Comparison of ENCODE assay signal across 23 mouse cellular contexts in genomic region chr9:106296637-106297174, GRCm38 (mm10).
"Had no signal": no experiment of that assay in that cellular context is flagged by ENCODE, and none has a peak within 500 bp of the region (broad histone marks: within the 10 kb centered on the region; RNA-seq: fewer than 3 reads in every experiment).

No protein-coding gene starts in this region.

- H3K4me3 ChIP-seq: limb, embryonic 12.5 days; limb, embryonic 15.5 days; megakaryocyte, embryonic 14.5 days; midbrain, embryonic 10.5 days; midbrain, embryonic 13.5 days; myocyte; neural tube, embryonic 13.5 days had no signal

- H3K9me3 ChIP-seq: limb, embryonic 12.5 days; limb, embryonic 15.5 days; megakaryocyte, embryonic 14.5 days; midbrain, embryonic 10.5 days; midbrain, embryonic 13.5 days; neural tube, embryonic 13.5 days had no signal

- H3K4me1 ChIP-seq: midbrain, embryonic 10.5 days; midbrain, embryonic 13.5 days; neural tube, embryonic 13.5 days had no signal

- H3K27me3 ChIP-seq: limb, embryonic 12.5 days; limb, embryonic 15.5 days; midbrain, embryonic 13.5 days; neural tube, embryonic 13.5 days had no signal

- H3K4me2 ChIP-seq: limb, embryonic 12.5 days; limb, embryonic 15.5 days; liver, embryonic 11.5 days; lung, embryonic 14.5 days; midbrain, embryonic 13.5 days; neural tube, embryonic 13.5 days had no signal

- ATAC-seq: liver, postnatal 0 days; midbrain, embryonic 13.5 days; midbrain, embryonic 16.5 days had no signal

- H3K9ac ChIP-seq: limb, embryonic 12.5 days; limb, embryonic 15.5 days; liver, embryonic 14.5 days; liver, postnatal 0 days; lung, embryonic 14.5 days; midbrain, embryonic 13.5 days; neural tube, embryonic 13.5 days had no signal

- DNase-seq: kidney, adult 8-10 months; kidney, postnatal 14 days; kidney, postnatal 4 days; left cerebral cortex, postnatal 4 days; liver, postnatal 0 days; lung, embryonic 14.5 days; lung, postnatal 10 days; lung, postnatal 36 days; retina, postnatal 1 day; right cerebral cortex, postnatal 25 days; spleen, adult 18-20 months; thymus, adult 18-20 months; thymus, postnatal 36 days had no signal

- H3K27ac ChIP-seq: limb, embryonic 12.5 days; limb, embryonic 15.5 days; liver, embryonic 14.5 days; midbrain, embryonic 10.5 days; midbrain, embryonic 13.5 days; neural tube, embryonic 13.5 days had no signal
